Mouse (Mus musculus) heart, embryonic 12.5 days (tissue): ENCODE results near the gene Chtf18. TPM values are rescaled to one million over a fixed set of nuclear protein-coding genes. Genes with fewer than 3 reads are reported as not detected.
"Not testable (repeated sequence)": the region's sequence is repeated elsewhere in the genome, so short reads cannot be mapped to it uniquely, and the experiment has no call there.

Experiments used
- ATAC-seq: fragments of 200-750 bp; cut with Nextera tagmentation; 2 replicates; pipeline ENCODE4 v1.8.0; 2017; ENCODE audit warnings: moderate TSS enrichment, moderate library complexity; ENCODE audit not compliant: insufficient number of reproducible peaks, low FRiP score
- H3K27ac ChIP-seq: fragments of 300-500 bp; sonication (generic); 2 replicates; pipeline ENCODE4 v1.5.1; 2016; ENCODE audit warnings: mild to moderate bottlenecking, moderate library complexity; ENCODE audit not compliant: poor library complexity, severe bottlenecking
- H3K27me3 ChIP-seq: fragments of 300-500 bp; sonication (generic); replicated peaks from 2 replicates; pipeline ENCODE4 v1.6.1; 2016; ENCODE audit warnings: mild to moderate bottlenecking, moderate library complexity
- H3K36me3 ChIP-seq: fragments of 300-500 bp; sonication (generic); 2 replicates; pipeline ENCODE4 v1.6.1; 2016; ENCODE audit warnings: mild to moderate bottlenecking, moderate library complexity
- H3K4me1 ChIP-seq: fragments of 300-500 bp; sonication (generic); replicated peaks from 2 replicates; pipeline ENCODE4 v1.6.1; 2016; ENCODE audit warnings: mild to moderate bottlenecking
- H3K4me2 ChIP-seq: fragments of 300-500 bp; sonication (generic); 2 replicates; pipeline ENCODE4 v1.6.1; 2016; ENCODE audit warnings: mild to moderate bottlenecking, moderate library complexity
- H3K4me3 ChIP-seq: fragments of 300-500 bp; sonication (generic); 2 replicates; pipeline ENCODE4 v1.5.1; 2016; ENCODE audit warnings: mild to moderate bottlenecking
- H3K9ac ChIP-seq: fragments of 300-500 bp; sonication (generic); 2 replicates; pipeline ENCODE4 v1.6.1; 2016; ENCODE audit warnings: mild to moderate bottlenecking, moderate library complexity
- H3K9me3 ChIP-seq: fragments of 300-500 bp; sonication (generic); replicated peaks from 2 replicates; pipeline ENCODE4 v1.6.1; 2016; ENCODE audit warnings: mild to moderate bottlenecking, moderate library complexity
- WGBS: fragments of 180-500 bp; shearing (Covaris S2); methylation state at CpG from one replicate; pipeline ENCODE4 v1.1.7; 2016; 5-methylcytosine and 5-hydroxymethylcytosine counted together
- polyA plus RNA-seq: library from polyadenylated mRNA; unstranded; fragments of >200 nt; fragmentation: Nextera tagmentation; extraction: Ambion mirVana; gene quantifications from 2 replicates; pipeline ENCODE4 v1.2.1, GENCODE M21; 2016

Gene Chtf18
- polyA plus RNA-seq, 1 experiment from 2014 or later, result 23.0 TPM

GRCm38 (mm10) chr17:25755627-25756377, 28.6 kb upstream of the Chtf18 start:
- Histone ChIP-seq H3K9ac (no peak overlapping the region), H3K36me3 (no peaks in the 10 kb centered on the region), H3K4me3 (no peak overlapping the region), H3K27me3 (peaks cover 24% of the 10 kb centered on the region), H3K27ac (no peak overlapping the region), H3K4me1 (peaks cover 27% of the 10 kb centered on the region), H3K4me2 (no peak overlapping the region), H3K9me3 (no peaks in the 10 kb centered on the region)
- peak; percentile 54; the same call in 1 of the 2 replicates for ATAC-seq
- 27% methylated on average over 4 of the region's 4 CpGs for WGBS

- H3K9me3 ChIP-seq, result no peaks in the 10 kb centered on the region
- H3K4me3 ChIP-seq, result no peak overlapping the region
- no peak overlapping the region for H3K27ac ChIP-seq
- no peak overlapping the region for H3K4me2 ChIP-seq
- H3K9ac ChIP-seq, result no peak overlapping the region
- whole genome bisulfite sequencing, result 81% methylated on average over 4 of the region's 4 CpGs
- peaks cover 24% of the 10 kb centered on the region for H3K27me3 ChIP-seq
- ATAC-seq, result no peak
- H3K4me1 ChIP-seq, result peaks cover 27% of the 10 kb centered on the region
- H3K36me3 ChIP-seq, result no peaks in the 10 kb centered on the region
Observed at GRCm38 (mm10) chr17:25755086-25755485, 27.9 kb upstream of the Chtf18 start.

- WGBS, result 80% methylated on average over 9 of the region's 9 CpGs
Observed at GRCm38 (mm10) chr17:25754241-25754640, 27.0 kb upstream of the Chtf18 start, which contains the start of gene Msln. Msln (minus strand) TSS chr17:25754378.

GRCm38 (mm10) chr17:25751446-25751845, 24.2 kb upstream of the Chtf18 start:
- Histone ChIP-seq H3K4me3 (no peak overlapping the region), H3K36me3 (no peaks in the 10 kb centered on the region), H3K9me3 (no peaks in the 10 kb centered on the region), H3K27me3 (peaks cover 26% of the 10 kb centered on the region; the same call in 1 of the 2 replicates), H3K9ac (no peak overlapping the region), H3K4me2 (no peak overlapping the region), H3K4me1 (peaks cover 21% of the 10 kb centered on the region), H3K27ac (no peak overlapping the region)
- 46% methylated on average over 5 of the region's 5 CpGs for WGBS
- no peak for ATAC-seq

More at GRCm38 (mm10) chr17:25754241-25754640, 27.0 kb upstream of the Chtf18 start, which contains the start of gene Msln:
- Histone ChIP-seq H3K4me2 (no peak within 1 kb of the TSS), H3K27ac (no peak within 1 kb of the TSS), H3K9me3 (no peaks in the 10 kb centered on the region), H3K4me1 (peaks cover 27% of the 10 kb centered on the region), H3K4me3 (no peak within 1 kb of the TSS), H3K27me3 (peaks cover 23% of the 10 kb centered on the region), H3K36me3 (no peaks in the 10 kb centered on the region), H3K9ac (no peak within 1 kb of the TSS)
- ATAC-seq, result no peak

- Histone ChIP-seq H3K36me3 (no peaks in the 10 kb centered on the region), H3K27me3 (peaks cover 38% of the 10 kb centered on the region), H3K27ac (no peak overlapping the region), H3K4me3 (no peak overlapping the region), H3K4me1 (peaks cover 12% of the 10 kb centered on the region), H3K9ac (no peak overlapping the region), H3K9me3 (no peaks in the 10 kb centered on the region), H3K4me2 (no peak overlapping the region)
- ATAC-seq, result no peak
- WGBS, result 76% methylated on average over 6 of the region's 6 CpGs
Observed at GRCm38 (mm10) chr17:25749314-25749713, 22.1 kb upstream of the Chtf18 start.

GRCm38 (mm10) chr17:25748238-25748637, 21.0 kb upstream of the Chtf18 start:
- ATAC-seq, result no peak
- no peaks in the 10 kb centered on the region for H3K9me3 ChIP-seq
- peaks cover 12% of the 10 kb centered on the region for H3K4me1 ChIP-seq
- no peak overlapping the region for H3K27ac ChIP-seq
- WGBS, result 82% methylated on average over 4 of the region's 4 CpGs
- no peak overlapping the region for H3K4me3 ChIP-seq
- H3K27me3 ChIP-seq, result peaks cover 36% of the 10 kb centered on the region
- H3K4me2 ChIP-seq, result no peak overlapping the region
- H3K9ac ChIP-seq, result no peak overlapping the region
- no peaks in the 10 kb centered on the region for H3K36me3 ChIP-seq

- H3K4me3 ChIP-seq, result no peak overlapping the region
- H3K9ac ChIP-seq, result no peak overlapping the region
- no peaks in the 10 kb centered on the region for H3K9me3 ChIP-seq
- no peak overlapping the region for H3K27ac ChIP-seq
- peaks cover 38% of the 10 kb centered on the region for H3K27me3 ChIP-seq
- ATAC-seq, result no peak
- H3K4me1 ChIP-seq, result no peaks in the 10 kb centered on the region
- no peak overlapping the region for H3K4me2 ChIP-seq
- WGBS, result 71% methylated on average over 10 of the region's 10 CpGs
- H3K36me3 ChIP-seq, result no peaks in the 10 kb centered on the region
Observed at GRCm38 (mm10) chr17:25744311-25744710, 17.1 kb upstream of the Chtf18 start.

- 81% methylated on average over 9 of the region's 9 CpGs for WGBS
- H3K4me3 ChIP-seq, result no peak overlapping the region
- no peak for ATAC-seq
Observed at GRCm38 (mm10) chr17:25743831-25744230, 16.6 kb upstream of the Chtf18 start.

GRCm38 (mm10) chr17:25741471-25741870, 14.3 kb upstream of the Chtf18 start:
- WGBS, result 69% methylated on average over 12 of the region's 12 CpGs
- not testable (repeated sequence) for H3K9me3 ChIP-seq, H3K4me1 ChIP-seq, ATAC-seq, H3K9ac ChIP-seq, H3K27ac ChIP-seq, H3K4me2 ChIP-seq, H3K4me3 ChIP-seq, H3K36me3 ChIP-seq
- peaks cover 48% of the 10 kb centered on the region for H3K27me3 ChIP-seq

More at GRCm38 (mm10) chr17:25743831-25744230, 16.6 kb upstream of the Chtf18 start:
- no peaks in the 10 kb centered on the region for H3K4me1 ChIP-seq
- H3K27ac ChIP-seq, result no peak overlapping the region
- H3K27me3 ChIP-seq, result peaks cover 43% of the 10 kb centered on the region
- no peak overlapping the region for H3K9ac ChIP-seq
- no peaks in the 10 kb centered on the region for H3K36me3 ChIP-seq
- H3K9me3 ChIP-seq, result no peaks in the 10 kb centered on the region
- H3K4me2 ChIP-seq, result no peak overlapping the region

GRCm38 (mm10) chr17:25738861-25739260, 11.6 kb upstream of the Chtf18 start:
- Histone ChIP-seq H3K9ac (no peak overlapping the region), H3K36me3 (no peaks in the 10 kb centered on the region), H3K4me3 (no peak overlapping the region), H3K9me3 (no peaks in the 10 kb centered on the region), H3K4me1 (no peaks in the 10 kb centered on the region), H3K4me2 (no peak overlapping the region), H3K27me3 (peaks cover 35% of the 10 kb centered on the region), H3K27ac (no peak overlapping the region)
- WGBS, result 72% methylated on average over 7 of the region's 7 CpGs
- no peak for ATAC-seq

- H3K36me3 ChIP-seq, result peaks cover 5% of the 10 kb centered on the region
- H3K4me2 ChIP-seq, result no peak within 1 kb of the TSS
- ATAC-seq, result no peak
- H3K4me1 ChIP-seq, result no peaks in the 10 kb centered on the region
- no peaks in the 10 kb centered on the region for H3K9me3 ChIP-seq
- H3K27me3 ChIP-seq, result peaks cover 21% of the 10 kb centered on the region
- H3K9ac ChIP-seq, result no peak within 1 kb of the TSS
- no peak within 1 kb of the TSS for H3K27ac ChIP-seq
- H3K4me3 ChIP-seq, result no peak within 1 kb of the TSS
- 80% methylated on average over 3 of the region's 3 CpGs for WGBS
Observed at GRCm38 (mm10) chr17:25735745-25736144, 8.5 kb upstream of the Chtf18 start, which contains the start of gene Mslnl. Mslnl (plus strand) TSS chr17:25736042.
